Mouse (Mus musculus) c-Kit-negative CD71-positive TER-119-positive erythroid progenitor cells, embryonic 14.5 days (primary cell): ENCODE data around the gene Raf1.
A peak's percentile ranks its signal among the peaks of the same experiment; 100 is the strongest.
"Not testable (repeated sequence)": the region's sequence is repeated elsewhere in the genome, so short reads cannot be mapped to it uniquely, and the experiment has no call there.

Source experiments
- DNase-seq: peaks from one replicate; pipeline ENCODE4 v3.0.0-alpha.2; 2013; ENCODE audit warnings: low read depth, low spot score

Gene Raf1

DNA sequence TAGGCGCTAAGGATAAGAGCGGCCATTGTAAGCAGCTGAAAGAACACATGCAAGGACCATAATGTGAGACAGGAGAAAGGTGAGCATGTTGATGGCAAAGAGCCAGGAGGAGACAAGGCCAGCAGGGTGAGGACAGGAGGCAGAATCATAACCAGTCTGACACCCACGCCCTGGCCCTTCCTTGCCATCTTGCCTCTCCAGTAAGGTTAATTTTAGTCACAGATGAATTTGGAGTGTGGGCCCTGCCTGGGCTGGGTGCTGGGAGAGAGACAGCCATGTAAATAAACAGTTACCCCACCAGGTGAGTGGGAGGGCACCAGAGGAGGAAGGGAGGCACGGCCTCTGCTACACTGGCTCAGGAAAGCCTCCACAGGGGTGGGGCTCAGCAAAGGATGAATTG is 4.6 kb upstream of the Raf1 start:
- no peak for DNase-seq

DNA sequence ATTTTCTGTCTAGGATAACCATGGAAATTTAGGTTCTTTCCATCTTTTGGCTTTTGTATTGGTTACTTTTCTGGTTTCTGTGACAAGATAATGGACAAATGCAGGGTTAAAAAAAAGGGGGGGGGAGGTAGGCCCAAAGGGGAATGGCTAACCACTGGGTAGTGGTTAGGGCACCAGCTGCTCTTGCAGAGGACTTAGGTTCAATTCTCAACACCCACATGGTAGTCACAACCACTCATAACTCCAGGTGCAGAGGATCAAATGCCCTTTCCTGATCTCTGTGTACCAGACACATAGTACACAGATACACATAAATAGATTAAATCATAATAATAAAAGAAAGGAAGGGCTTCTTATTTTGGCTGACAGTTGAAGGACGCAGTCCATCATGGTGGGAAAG is 1.6 kb upstream of the Raf1 start:
- DNase-seq, result no peak

DNA sequence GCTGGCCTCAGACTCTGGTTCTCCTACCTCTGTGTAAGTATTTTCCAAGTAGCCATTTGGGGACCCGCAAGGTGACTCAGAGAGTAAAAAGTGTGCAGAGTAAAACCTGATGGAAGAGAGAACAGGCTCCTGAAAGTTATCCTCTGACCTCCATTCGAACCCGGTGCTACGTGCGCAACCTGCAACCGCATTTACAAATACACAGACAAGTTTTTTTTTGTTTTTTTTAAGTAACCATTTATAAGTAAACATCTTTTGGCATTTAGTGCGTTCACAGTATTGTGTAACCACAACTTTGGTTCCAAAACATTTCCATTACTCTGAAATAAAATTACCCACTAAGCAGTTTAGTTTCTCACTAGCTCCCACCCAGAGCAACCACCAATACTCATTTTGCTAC is 1.0 kb upstream of the Raf1 start:
- DNase-seq, result no peak

GRCm38 (mm10) chr6:115675508-115676336 is 713 bp downstream of the Raf1 start:
- peak; percentile 44 for DNase-seq

DNA sequence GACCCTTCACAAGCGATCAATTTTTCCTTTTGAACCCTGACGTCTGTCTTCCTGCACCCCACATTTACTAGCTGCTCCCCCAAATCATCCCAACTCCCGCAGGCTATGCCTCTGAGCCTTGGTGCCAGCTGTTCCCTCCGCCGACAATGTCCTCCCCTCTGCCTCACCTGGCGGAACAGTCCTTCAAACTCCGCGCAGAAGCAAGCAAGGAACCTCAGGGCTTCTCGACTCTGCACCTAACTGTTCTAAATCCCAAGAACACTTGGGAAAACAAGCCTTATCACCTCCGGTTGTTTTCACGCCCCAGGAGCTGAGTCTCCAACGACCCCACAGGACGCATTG is 1.3 kb downstream of the Raf1 start:
- DNase-seq, result no peak

DNA sequence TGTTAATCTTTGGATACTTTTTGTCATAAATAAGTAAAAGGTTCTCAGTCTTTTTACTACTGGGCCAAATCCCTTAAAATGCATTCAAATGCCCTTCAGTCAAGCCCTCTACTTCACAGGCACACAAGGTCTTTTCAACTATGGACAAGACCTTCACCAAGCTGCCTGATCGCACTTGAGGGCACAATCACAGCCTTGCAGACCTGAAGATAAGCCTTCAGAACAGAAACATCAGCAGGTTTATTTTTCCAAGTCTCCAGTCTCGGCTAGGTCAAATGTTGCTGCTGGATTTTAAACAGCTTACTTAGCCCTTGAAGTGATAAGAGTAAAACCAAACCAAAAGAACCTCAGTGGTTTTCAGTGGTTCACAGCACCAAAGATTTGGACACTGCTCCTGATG is 2.1 kb downstream of the Raf1 start:
- DNase-seq, result no peak

DNA sequence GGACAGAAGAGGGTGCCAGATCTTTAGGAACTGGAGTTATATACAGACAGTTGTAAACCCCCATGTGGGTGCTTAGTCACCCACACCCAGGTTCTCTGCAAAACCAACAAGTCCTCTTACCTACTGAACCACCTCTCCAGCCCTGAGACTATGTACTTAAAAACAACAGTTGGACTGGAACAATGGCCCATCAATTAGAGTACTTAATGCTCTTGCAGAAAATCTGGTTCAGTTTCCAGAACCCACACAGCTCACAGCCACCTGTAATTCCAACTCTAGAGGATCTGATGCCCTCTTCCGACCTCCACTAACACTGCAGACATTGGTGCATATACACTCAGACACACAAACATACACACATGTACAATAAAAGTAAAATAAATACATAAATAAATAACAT is 3.7 kb downstream of the Raf1 start:
- DNase-seq, result no peak

DNA sequence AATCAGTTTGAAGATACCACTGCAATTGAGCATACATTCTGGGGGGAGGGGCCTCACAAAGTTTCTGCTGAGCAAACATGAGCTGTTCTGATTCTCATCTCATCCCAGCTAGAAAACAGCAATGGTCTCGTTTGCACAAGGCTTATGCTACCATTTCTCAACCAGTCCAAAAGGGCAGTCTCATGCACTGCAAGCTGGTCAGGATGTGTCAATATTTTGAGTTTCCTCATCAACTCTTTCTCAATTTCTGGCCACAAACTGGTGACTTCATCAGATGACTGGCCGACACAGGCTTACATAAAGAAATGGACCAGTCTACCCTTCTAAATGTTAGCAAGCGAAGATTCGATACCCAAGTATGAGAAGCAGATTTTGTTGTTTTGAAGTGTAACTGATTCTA is 9.8 kb downstream of the Raf1 start:
- no peak for DNase-seq

DNA sequence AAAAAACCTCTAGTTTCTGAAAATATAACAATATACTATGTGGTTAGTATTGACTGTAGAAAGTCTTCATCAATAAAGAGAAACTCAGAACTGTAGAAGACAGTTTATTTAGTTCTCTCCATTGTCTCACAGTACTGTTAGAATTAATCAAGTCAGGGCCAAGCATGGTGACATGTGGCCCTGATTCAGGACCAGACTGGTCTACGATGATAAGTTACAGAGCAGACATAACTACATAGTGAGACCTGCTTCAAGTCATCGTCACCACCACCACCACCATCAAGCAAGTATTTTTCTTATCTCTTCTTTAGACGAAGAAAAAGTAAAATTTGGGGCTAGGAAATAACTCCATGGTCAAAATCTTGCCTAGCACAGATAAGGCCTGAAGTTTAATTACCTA is 12.2 kb downstream of the Raf1 start:
- no peak for DNase-seq

DNA sequence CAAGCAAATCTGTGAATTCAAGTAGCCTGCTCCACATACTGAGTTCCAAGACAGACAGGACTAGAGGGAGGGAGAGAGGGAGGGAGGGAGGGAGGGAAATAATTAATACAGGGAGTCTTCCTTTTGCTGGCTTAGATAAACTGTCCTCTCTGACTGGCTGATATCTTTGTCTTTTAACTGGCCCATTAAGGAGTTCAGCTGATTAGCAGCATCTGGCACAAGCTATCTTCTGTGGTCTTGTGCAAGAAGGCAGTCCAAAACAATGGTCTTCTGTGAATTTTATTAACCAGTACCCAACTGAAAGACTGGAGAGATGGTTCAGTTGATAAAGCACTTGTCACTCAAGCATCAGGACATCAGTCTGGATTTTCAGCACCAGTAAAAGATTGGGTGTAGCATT is 17.6 kb downstream of the Raf1 start:
- no peak for DNase-seq

GRCm38 (mm10) chr6:115653939-115654338 is 22.5 kb downstream of the Raf1 start:
- no peak for DNase-seq

GRCm38 (mm10) chr6:115651719-115652118 is 24.7 kb downstream of the Raf1 start:
- DNase-seq, result no peak

DNA sequence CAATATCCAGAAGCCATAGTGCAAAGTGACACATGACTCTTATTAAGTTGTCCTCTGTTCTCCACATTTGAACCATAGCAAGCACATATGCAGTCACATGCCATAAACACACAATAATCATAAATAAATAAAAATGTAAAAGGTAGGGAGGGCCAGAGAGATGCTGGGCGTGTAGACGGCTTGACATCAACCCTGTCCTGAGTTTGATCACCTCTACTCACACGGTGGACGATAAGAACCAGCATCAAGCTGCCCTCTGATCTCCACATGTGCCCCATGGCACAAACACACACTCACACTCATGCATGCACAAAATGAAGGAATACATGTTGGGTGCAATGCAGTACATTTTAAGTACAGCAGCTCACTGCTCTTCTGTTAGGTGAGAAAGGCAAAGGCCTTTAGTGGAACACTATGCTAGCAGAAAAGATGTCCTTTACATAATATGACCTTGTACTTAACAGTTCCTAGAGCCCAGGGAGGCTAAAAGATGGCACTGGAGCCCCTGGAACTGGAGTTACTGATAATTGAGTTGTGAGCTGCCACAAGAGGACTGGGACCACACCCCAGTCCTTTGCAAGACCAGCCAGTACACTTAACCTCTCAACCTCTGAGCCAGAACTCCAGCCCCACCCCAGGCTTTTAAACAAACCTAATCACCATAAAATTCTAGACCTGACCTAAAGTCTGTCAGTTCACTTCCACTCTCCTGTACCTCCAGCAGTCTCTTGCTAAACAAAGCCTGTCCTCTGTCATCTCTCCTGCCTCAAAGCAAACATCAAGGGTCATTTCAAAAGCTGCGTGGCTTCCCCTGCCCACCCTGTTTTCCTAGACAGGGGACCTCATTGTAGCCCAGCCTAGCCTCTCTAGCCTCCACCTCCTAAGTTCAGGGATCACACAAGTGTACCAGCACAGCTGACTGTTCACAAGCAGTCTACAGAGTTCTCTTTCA is 25.7 kb downstream of the Raf1 start:
- peak; percentile 27 for DNase-seq

DNA sequence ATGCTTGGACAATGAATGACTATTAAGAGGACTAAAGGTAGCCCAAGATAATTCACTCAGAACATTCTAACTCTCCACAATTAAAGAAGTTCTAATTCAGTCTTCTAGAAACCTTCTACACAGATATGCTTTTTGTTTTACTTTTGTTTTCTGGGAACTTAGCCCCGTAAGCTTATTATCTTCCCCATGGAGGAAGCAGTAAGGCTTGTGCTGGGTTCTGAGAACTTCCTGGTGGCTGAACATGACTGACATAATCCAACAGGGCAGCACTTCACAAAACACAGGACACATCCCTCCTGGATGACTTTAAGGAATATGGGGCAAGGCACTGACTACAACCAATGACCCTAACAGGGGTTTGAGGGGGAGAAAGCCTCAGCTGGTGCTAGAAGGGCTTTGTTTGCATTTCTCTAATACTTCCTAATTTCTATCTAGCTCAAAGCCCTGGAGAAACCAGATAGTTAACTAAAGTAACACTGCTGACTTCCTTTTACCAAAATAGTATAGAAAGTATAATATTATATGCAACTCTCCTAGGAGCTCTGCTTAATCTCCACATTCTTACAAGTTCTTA is 26.6 kb downstream of the Raf1 start:
- no peak for DNase-seq

GRCm38 (mm10) chr6:115643315-115643714 is 33.1 kb downstream of the Raf1 start:
- no peak for DNase-seq

DNA sequence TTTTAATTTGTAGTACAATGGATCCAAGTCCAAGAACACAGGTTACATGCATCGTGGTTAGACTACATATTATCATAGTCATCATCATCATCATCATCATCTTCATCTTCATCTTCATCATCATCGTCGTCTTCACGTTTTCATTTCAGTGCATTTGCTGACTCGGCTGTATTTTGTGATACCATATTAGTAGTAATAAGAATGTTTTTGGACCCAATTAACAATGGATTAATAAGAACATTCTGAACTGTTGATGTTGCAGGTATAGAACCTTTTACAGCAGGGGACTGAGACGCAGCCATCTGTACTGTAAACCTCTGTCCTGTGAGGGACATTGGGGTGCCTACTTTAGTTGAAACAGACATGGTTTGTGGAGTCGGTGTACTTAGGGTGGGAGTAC is 38.2 kb downstream of the Raf1 start:
- not testable (repeated sequence) for DNase-seq

DNA sequence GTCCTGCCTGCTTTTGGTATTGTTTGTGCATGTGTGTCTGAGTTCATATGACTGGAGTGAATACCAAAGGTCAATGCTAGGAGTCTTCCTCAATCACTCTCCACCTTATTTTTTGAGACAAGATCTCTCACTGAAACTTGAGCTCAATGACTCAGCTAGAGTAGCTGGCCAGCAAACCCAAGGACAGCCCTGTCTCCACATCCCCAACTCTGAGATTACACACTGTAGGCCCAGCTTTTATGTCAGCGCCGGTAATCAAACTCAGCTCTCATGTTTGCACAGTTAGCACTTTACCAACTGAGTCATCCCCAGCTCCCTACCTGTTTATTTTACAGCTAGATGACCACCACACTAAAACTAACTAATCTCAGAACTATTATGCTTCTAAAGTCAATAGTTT is 42.4 kb downstream of the Raf1 start:
- DNase-seq, result no peak

DNA sequence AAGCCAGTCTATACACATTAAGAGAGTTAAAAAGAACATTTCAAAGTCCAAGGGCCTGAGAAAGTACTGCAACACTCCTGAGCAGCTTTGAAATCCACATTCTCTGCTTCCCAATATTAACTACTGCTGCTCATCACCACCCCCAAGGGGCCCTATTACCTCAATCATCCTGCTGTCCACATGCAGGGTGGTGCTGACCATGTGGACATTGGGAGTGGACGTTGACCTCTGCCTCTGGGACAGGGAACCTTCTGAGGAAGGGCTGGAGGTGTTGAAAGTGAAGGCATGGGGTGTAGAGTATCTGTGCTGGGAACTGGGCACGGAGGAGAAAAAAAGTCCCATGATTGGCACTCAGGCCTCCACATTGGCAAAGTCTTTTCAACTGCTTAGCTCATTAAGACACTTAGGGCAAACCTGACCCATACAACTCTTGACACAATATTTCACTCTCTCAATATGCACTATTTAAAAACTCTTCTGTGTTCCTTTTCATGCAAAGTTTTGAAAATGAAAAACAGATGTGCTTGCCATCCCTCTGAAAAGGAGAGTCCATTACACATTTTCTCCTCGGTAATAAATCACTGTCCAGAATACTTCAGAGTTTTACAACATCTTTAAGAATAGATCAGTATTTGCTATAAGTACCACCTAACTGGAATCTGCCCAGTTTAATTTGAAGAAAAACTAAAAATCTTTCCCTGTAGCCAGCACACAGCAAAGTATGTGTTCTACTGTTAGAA is 45.2 kb downstream of the Raf1 start:
- DNase-seq, result no peak

DNA sequence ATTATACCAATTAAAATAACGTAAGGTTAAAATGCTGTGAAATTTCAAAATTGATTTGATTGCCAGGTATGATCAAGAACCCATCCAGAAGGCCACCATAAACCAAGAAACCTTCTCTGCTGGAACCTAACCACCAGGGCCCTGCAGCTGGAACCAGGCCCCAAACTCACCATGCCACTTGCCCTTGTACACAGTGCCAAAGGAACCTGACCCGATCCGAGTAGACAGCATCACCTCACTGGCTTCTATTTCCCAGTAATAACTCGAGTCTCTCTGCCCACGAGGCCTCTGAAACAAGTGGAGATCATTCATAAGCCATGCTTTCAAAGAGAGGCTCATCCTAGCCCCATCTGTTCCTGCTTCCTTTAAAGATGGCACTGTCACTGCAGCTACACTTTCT is 50.3 kb downstream of the Raf1 start:
- no peak for DNase-seq

GRCm38 (mm10) chr6:115620942-115621341 is 55.5 kb downstream of the Raf1 start:
- DNase-seq, result no peak

DNA sequence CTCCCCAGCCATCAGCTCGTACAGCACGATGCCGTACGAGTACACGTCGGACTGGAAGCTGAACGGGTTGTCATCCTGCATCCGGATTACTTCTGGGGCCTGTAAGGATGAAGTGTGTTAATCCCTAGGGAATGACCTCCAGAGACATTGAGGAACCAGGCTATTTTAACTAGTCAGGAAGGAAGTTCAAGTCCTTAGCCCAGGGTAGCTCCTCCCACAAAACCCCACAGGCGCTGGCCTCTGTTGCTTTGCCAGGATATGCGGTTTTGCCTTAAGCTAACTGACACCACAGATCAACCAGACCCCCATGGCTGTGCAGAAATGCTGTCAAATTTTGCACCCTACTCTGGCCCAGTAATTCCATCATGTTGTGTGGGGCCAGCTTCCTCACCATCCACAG is 56.6 kb downstream of the Raf1 start:
- DNase-seq, result no peak

- DNase-seq, result no peak
Observed at GRCm38 (mm10) chr6:115615983-115616382, 60.5 kb downstream of the Raf1 start.
